Mouse (Mus musculus): Measurements from ENCODE around the gene Gemin5. TPM values are rescaled to one million over a fixed set of nuclear protein-coding genes. Genes with fewer than 3 reads are reported as not detected.

The Gemin5 gene
- total and polyA plus RNA-seq, 3 experiments: 66.7 to 89.6 (median 88.6) TPM

DNA sequence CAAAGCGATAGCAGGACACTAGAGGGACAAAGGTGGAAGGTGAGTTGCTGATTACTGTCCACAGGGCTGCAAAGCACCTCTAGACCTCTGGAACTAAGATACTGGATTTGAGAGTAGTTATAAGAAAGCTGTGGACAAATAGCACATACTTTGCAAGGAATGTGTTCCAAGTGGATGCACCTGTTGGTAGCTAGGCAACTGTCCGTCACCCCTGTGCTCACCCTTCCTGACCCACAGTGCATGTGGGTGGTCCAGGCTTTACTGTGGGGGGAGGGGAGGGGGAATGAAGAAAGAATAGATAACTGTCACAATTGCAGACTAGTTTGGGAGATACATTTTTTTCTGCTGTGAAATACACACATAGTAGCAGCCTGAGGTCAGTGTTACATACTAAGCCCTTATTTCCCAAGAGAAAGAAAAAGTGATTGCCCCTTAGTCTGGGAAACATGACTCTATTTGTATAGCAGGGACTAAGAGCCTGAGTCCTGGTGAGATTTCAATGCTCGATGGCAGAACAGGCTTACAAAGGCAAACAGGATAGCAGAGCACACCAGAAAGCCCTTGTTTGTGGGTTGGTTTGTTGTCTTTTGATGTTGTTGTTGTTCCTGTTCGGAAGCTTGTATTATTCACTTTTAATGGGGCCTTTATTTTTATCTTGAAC is 25.7 kb upstream of the Gemin5 start:
- Histone ChIP-seq H3K4me2 (ENCODE audit: insufficient read depth, low read depth, poor library complexity, severe bottlenecking) (no peak overlapping the region), H3K4me3 (replicated peaks in 1 of 3; ENCODE audit: low read depth in 2 of 3, low read length in 2 of 3, poor library complexity in 1 of 3) (no peak overlapping the region), H3K4me1 (ENCODE audit: control insufficient read depth in 1 of 2, insufficient read depth in 2 of 2) (peaks cover 12 to 35% of the 10 kb centered on the region in 2 experiments), H3K36me3 (replicated peaks in 1 of 2; ENCODE audit: control insufficient read depth in 1 of 2, insufficient read depth in 1 of 2, low read length in 1 of 2) (peaks cover 5 to 6% of the 10 kb centered on the region in 2 experiments), H3K79me2 (replicated peaks; ENCODE audit: control insufficient read depth, extremely low read depth, insufficient read depth, poor library complexity, severe bottlenecking) (no peaks in the 10 kb centered on the region), H3K9ac (ENCODE audit: insufficient read depth, low read depth) (no peak overlapping the region), H3K27ac (ENCODE audit: insufficient read depth, low read depth) (no peak overlapping the region), H3K9me3 (replicated peaks; ENCODE audit: low read length) (no peaks in the 10 kb centered on the region), H3K27me3 (replicated peaks) (no peaks in the 10 kb centered on the region)
- DNase-seq (ENCODE audit: extremely low read depth): no peak
- no peak for TF ChIP-seq ETS1 (conservative IDR thresholded peaks at IDR 0.05; ENCODE audit: low read depth, low read length)
- no peak for TF ChIP-seq KAT2A (IDR thresholded peaks at IDR 0.05; ENCODE audit: insufficient replicate concordance, low read length)
- no peak for TF ChIP-seq CTCF (conservative IDR thresholded peaks at IDR 0.05 in 1 of 2, IDR thresholded peaks at IDR 0.05 in 1 of 2; ENCODE audit: low read depth in 2 of 2, low read length in 2 of 2)
- TF ChIP-seq GABPA (IDR thresholded peaks at IDR 0.05; ENCODE audit: insufficient replicate concordance, low read depth, low read length): no peak
- TF ChIP-seq TBP (conservative IDR thresholded peaks at IDR 0.05; ENCODE audit: low read depth, low read length): no peak
- no peak for TF ChIP-seq POLR2A (IDR thresholded peaks at IDR 0.05; ENCODE audit: low read depth, low read length)
- TF ChIP-seq MXI1 (IDR thresholded peaks at IDR 0.05; ENCODE audit: low read depth, low read length): no peak
- dilution Hi-C loops (cut with MboI; ENCODE audit: extremely low pct_ligation_motif_present, extremely low pct_unique_long_range_greater_than_20kb, low sequenced_read_pairs): no loop called here
- in situ Hi-C loops (cut with MboI; ENCODE audit: low pct_ligation_motif_present, low pct_unique_long_range_greater_than_20kb, low sequenced_read_pairs): no loop called here

DNA sequence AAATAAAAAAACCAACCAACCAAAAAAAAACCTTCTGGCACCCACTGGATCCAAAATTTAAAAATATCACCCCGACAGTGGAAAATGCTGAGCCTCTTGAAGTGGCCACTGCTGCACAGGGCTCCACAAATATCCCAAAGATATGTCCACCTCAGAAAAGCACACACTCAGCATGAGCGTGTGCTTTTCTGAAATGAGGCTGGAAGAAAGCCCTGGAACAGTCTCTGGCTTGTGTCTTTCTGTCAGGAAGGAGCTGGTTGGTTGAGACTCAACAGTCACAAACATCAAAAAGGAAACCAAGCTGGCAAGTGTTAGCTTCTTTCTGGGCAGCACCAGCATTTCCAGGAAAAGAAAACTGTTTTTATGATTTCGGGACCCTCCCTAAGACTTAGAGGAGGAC is 25.0 kb upstream of the Gemin5 start:
- no peak for TF ChIP-seq USF2 (conservative IDR thresholded peaks at IDR 0.05; ENCODE audit: low read depth, low read length)
- no peak for TF ChIP-seq MAX (IDR thresholded peaks at IDR 0.05; ENCODE audit: low read length)
- no peak for TF ChIP-seq MAFK (IDR thresholded peaks at IDR 0.05; ENCODE audit: insufficient replicate concordance, low read length)
- TF ChIP-seq SMC3 (IDR thresholded peaks at IDR 0.05; ENCODE audit: low read depth, low read length): no peak
- TF ChIP-seq IRF4 (IDR thresholded peaks at IDR 0.05; ENCODE audit: low read depth, low read length): no peak
- no peak for TF ChIP-seq KAT2A (IDR thresholded peaks at IDR 0.05; ENCODE audit: insufficient replicate concordance, low read length)
- no peak for TF ChIP-seq ZKSCAN1 (IDR thresholded peaks at IDR 0.05; ENCODE audit: borderline replicate concordance, low read depth, low read length)
- TF ChIP-seq MYC (IDR thresholded peaks at IDR 0.05; ENCODE audit: low read depth, low read length): no peak
- no peak for TF ChIP-seq JUND (conservative IDR thresholded peaks at IDR 0.05; ENCODE audit: low read depth, low read length)
- no peak for TF ChIP-seq ELF1 (IDR thresholded peaks at IDR 0.05; ENCODE audit: low read depth, low read length)
- TF ChIP-seq PAX5 (IDR thresholded peaks at IDR 0.05; ENCODE audit: low read length): no peak
- TF ChIP-seq NELFE (IDR thresholded peaks at IDR 0.05; ENCODE audit: low read depth, low read length): no peak
- no peak for DNase-seq (ENCODE audit: extremely low read depth)
- Histone ChIP-seq H3K4me2 (ENCODE audit: insufficient read depth, low read depth, poor library complexity, severe bottlenecking) (no peak overlapping the region), H3K9me3 (replicated peaks; ENCODE audit: low read length) (no peaks in the 10 kb centered on the region), H3K4me3 (replicated peaks in 1 of 3; ENCODE audit: low read depth in 2 of 3, low read length in 2 of 3, poor library complexity in 1 of 3) (no peak overlapping the region), H3K9ac (ENCODE audit: insufficient read depth, low read depth) (no peak overlapping the region), H3K79me2 (replicated peaks; ENCODE audit: control insufficient read depth, extremely low read depth, insufficient read depth, poor library complexity, severe bottlenecking) (no peaks in the 10 kb centered on the region), H3K27ac (ENCODE audit: insufficient read depth, low read depth) (no peak overlapping the region), H3K27me3 (replicated peaks) (no peaks in the 10 kb centered on the region), H3K4me1 (ENCODE audit: control insufficient read depth in 1 of 2, insufficient read depth in 2 of 2) (peaks cover 7 to 30% of the 10 kb centered on the region in 2 experiments), H3K36me3 (replicated peaks in 1 of 2; ENCODE audit: control insufficient read depth in 1 of 2, insufficient read depth in 1 of 2, low read length in 1 of 2) (peaks cover 9 to 12% of the 10 kb centered on the region in 2 experiments)
- in situ Hi-C loops (cut with MboI; ENCODE audit: low pct_ligation_motif_present, low pct_unique_long_range_greater_than_20kb, low sequenced_read_pairs) (no loop called here), dilution Hi-C loops (cut with MboI; ENCODE audit: extremely low pct_ligation_motif_present, extremely low pct_unique_long_range_greater_than_20kb, low sequenced_read_pairs) (no loop called here)

All from CH12.LX (cell line).